Mouse (Mus musculus): ENCODE measurements around the gene Rcsd1. TPM values are rescaled to one million over a fixed set of nuclear protein-coding genes. Genes with fewer than 3 reads are reported as not detected.

Gene Rcsd1
- polyA plus RNA-seq, 1 experiment from 2014 or later: 10.3 TPM

DNA sequence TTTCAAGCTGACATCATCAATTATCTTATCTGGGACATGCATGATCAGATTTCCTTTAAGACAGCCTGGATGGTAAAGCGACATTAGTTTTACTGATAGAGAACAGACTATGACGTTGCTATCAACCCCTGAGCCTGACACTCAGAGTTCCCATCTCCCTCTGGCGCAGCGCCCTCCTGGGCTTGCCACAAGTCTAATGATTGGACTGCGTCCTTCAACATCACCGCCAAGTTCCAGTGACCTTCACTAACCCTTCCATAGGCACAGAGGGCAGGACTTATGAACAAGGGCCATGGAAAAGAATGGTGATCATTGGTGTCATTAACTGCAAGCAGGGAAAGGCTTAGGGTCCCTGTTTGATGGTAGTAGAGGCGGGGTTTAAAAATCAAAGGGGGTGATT lies 12.7 kb downstream of the Rcsd1 start:
- Histone ChIP-seq H3K4me1 (peaks cover 55% of the 10 kb centered on the region), H3K27me3 (replicated peaks; ENCODE audit: low read depth, poor library complexity, severe bottlenecking) (peaks cover 14% of the 10 kb centered on the region), H3K9me3 (no peaks in the 10 kb centered on the region), H3K4me3 (no peak overlapping the region), H3K36me3 (replicated peaks) (no peaks in the 10 kb centered on the region), H3K27ac (replicated peaks) (no peak overlapping the region)
- no peak for DNase-seq (ENCODE audit: low spot score)
- 82% methylated on average over 7 of the region's 7 CpGs for WGBS

GRCm38 (mm10) chr1:165696040-165696439 lies 13.5 kb downstream of the Rcsd1 start:
- Histone ChIP-seq H3K36me3 (replicated peaks) (no peaks in the 10 kb centered on the region), H3K27ac (replicated peaks) (no peak overlapping the region), H3K4me3 (no peak overlapping the region), H3K4me1 (peaks cover 54% of the 10 kb centered on the region), H3K9me3 (no peaks in the 10 kb centered on the region), H3K27me3 (replicated peaks; ENCODE audit: low read depth, poor library complexity, severe bottlenecking) (0 out of 2 replicates have a peak, but pooled peaks cover 7% of the 10 kb centered on the region)
- DNase-seq (ENCODE audit: low spot score): no peak
- 88% methylated on average over 5 of the region's 5 CpGs for WGBS

GRCm38 (mm10) chr1:165695392-165696014 lies 14.1 kb downstream of the Rcsd1 start:
- no peak overlapping the region for H3K4me3 ChIP-seq
- no peak for DNase-seq (ENCODE audit: low spot score)
- H3K27me3 ChIP-seq (replicated peaks; ENCODE audit: low read depth, poor library complexity, severe bottlenecking): 0 out of 2 replicates have a peak, but pooled peaks cover 7% of the 10 kb centered on the region
- peaks cover 51% of the 10 kb centered on the region for H3K4me1 ChIP-seq
- no peaks in the 10 kb centered on the region for H3K36me3 ChIP-seq (replicated peaks)
- no peak overlapping the region for H3K27ac ChIP-seq (replicated peaks)
- H3K9me3 ChIP-seq: no peaks in the 10 kb centered on the region

GRCm38 (mm10) chr1:165693856-165694255 lies 15.7 kb downstream of the Rcsd1 start:
- Histone ChIP-seq H3K4me1 (peaks cover 47% of the 10 kb centered on the region), H3K27ac (replicated peaks) (no peak overlapping the region), H3K9me3 (no peaks in the 10 kb centered on the region), H3K4me3 (no peak overlapping the region), H3K36me3 (replicated peaks) (no peaks in the 10 kb centered on the region), H3K27me3 (replicated peaks; ENCODE audit: low read depth, poor library complexity, severe bottlenecking) (0 out of 2 replicates have a peak, but pooled peaks cover 3% of the 10 kb centered on the region)
- no peak for DNase-seq (ENCODE audit: low spot score)
- 68% methylated on average over 7 of the region's 7 CpGs for WGBS

GRCm38 (mm10) chr1:165691516-165691915 lies 18.0 kb downstream of the Rcsd1 start:
- Histone ChIP-seq H3K27me3 (replicated peaks; ENCODE audit: low read depth, poor library complexity, severe bottlenecking) (no peaks in the 10 kb centered on the region), H3K9me3 (no peaks in the 10 kb centered on the region), H3K4me1 (peaks cover 51% of the 10 kb centered on the region), H3K36me3 (replicated peaks) (no peaks in the 10 kb centered on the region), H3K4me3 (no peak overlapping the region), H3K27ac (replicated peaks) (no peak overlapping the region)
- no peak for DNase-seq (ENCODE audit: low spot score)
- WGBS: 16% methylated on average over 3 of the region's 3 CpGs

GRCm38 (mm10) chr1:165689845-165690244 lies 19.7 kb downstream of the Rcsd1 start:
- no peaks in the 10 kb centered on the region for H3K9me3 ChIP-seq
- H3K4me3 ChIP-seq: no peak overlapping the region
- no peak for DNase-seq (ENCODE audit: low spot score)
- H3K4me1 ChIP-seq: peaks cover 45% of the 10 kb centered on the region
- WGBS: 84% methylated on average over 5 of the region's 5 CpGs
- H3K27ac ChIP-seq (replicated peaks): no peak overlapping the region
- H3K36me3 ChIP-seq (replicated peaks): no peaks in the 10 kb centered on the region
- no peaks in the 10 kb centered on the region for H3K27me3 ChIP-seq (replicated peaks; ENCODE audit: low read depth, poor library complexity, severe bottlenecking)

DNA sequence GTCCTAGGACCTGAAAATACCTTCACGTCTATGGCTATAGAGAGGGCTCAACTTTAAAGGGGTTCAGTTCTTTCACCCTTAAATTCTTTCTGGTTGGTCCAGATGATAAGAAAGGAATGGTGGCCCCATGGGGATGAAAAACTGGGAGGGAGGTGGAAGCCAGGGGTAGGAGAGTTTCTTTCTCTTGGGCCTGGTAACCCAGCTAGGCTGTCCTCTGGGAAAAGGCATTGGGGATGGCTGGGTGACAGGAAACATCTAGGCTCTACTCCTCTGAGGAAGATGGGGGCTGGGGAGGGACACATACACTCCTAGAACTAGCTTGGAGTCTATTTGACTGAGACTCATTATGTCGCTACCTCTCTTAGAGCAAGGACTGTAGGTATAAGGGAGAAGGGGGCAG lies 21.7 kb downstream of the Rcsd1 start:
- Histone ChIP-seq H3K9me3 (no peaks in the 10 kb centered on the region), H3K36me3 (replicated peaks) (no peaks in the 10 kb centered on the region), H3K4me1 (peaks cover 34% of the 10 kb centered on the region), H3K4me3 (no peak overlapping the region), H3K27me3 (replicated peaks; ENCODE audit: low read depth, poor library complexity, severe bottlenecking) (no peaks in the 10 kb centered on the region), H3K27ac (replicated peaks) (no peak overlapping the region)
- 94% methylated on average over 2 of the region's 2 CpGs for WGBS
- no peak for DNase-seq (ENCODE audit: low spot score)

DNA sequence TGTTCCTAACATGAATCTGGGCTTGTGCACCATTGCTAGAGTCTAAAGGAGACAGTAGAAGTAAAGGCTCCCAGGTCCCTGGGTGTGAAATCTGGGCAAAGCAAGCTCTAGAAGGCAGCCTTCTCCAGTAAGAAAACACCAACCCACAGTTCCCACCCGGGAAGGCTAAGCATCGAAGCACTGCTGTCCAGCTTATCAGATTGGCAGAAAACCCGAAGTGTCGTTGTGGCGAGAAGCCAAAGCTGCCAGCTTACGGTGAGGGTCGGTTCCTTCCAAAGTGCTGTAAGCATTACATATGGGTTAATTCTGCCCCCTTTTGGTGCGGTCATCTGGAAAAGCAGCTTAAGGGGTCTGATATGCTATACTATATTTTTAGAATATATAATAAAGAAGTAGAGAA lies 22.6 kb downstream of the Rcsd1 start:
- Histone ChIP-seq H3K36me3 (replicated peaks) (no peaks in the 10 kb centered on the region), H3K9me3 (no peaks in the 10 kb centered on the region), H3K4me3 (no peak overlapping the region), H3K4me1 (peaks cover 26% of the 10 kb centered on the region), H3K27ac (replicated peaks) (0 out of 2 replicates have a peak overlapping the region, but pooled peaks have one; percentile 2), H3K27me3 (replicated peaks; ENCODE audit: low read depth, poor library complexity, severe bottlenecking) (no peaks in the 10 kb centered on the region)
- DNase-seq (ENCODE audit: low spot score): no peak
- WGBS: 74% methylated on average over 8 of the region's 8 CpGs

GRCm38 (mm10) chr1:165686349-165686748 lies 23.2 kb downstream of the Rcsd1 start:
- H3K27ac ChIP-seq (replicated peaks): 0 out of 2 replicates have a peak overlapping the region, but pooled peaks have one; percentile 2
- no peaks in the 10 kb centered on the region for H3K9me3 ChIP-seq
- 64% methylated on average over 6 of the region's 6 CpGs for WGBS
- peaks cover 21% of the 10 kb centered on the region for H3K4me1 ChIP-seq
- no peak overlapping the region for H3K4me3 ChIP-seq
- DNase-seq (ENCODE audit: low spot score): no peak
- no peaks in the 10 kb centered on the region for H3K36me3 ChIP-seq (replicated peaks)
- H3K27me3 ChIP-seq (replicated peaks; ENCODE audit: low read depth, poor library complexity, severe bottlenecking): no peaks in the 10 kb centered on the region

DNA sequence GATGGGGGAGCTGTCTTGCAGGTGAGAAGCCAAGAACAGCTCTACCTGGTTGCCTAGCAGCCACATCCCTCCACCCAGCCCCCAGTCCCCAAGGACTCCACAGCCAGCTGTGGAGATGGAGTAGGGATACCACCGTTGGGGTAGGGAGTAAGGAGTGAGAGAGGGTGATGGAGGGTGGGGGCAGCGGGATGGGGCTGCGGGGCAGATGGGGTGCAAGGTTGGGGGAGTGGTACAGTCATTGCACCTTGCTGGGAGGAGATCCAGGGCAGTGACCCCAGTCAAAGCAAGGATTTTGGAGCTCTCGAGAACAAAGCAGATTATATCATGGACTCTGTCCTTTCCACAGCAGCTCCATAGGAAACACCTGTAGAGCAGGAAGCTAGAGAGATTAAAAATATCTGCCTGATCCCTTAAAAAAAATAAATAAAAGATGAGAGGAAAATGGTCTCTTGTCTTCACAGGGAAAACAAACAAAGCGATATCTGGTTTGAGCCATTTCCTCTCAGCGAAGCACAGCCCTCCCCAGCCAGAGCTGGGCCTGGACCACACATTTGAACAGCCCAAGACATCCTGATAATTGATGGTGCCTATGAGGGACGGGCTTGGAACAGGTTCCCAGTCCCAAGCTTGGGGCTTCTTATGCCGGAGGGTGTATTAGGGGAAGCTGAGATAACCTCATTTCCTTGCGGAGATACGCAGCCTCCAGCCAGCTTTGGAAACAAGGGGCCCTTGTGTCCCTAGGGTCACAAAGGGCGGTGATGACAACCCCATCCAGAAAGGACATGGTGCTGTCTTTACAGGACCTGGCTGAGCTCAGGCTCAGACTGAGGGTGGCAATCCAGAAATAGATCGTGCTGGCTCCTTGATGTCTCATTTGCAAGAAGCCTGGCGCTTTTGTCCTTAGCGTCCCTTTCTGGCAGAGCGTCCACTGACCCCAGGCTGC lies 25.0 kb downstream of the Rcsd1 start:
- Histone ChIP-seq H3K4me3 (no peak overlapping the region), H3K36me3 (replicated peaks) (no peaks in the 10 kb centered on the region), H3K27me3 (replicated peaks; ENCODE audit: low read depth, poor library complexity, severe bottlenecking) (no peaks in the 10 kb centered on the region), H3K9me3 (no peaks in the 10 kb centered on the region), H3K4me1 (peaks cover 20% of the 10 kb centered on the region), H3K27ac (replicated peaks) (no peak overlapping the region; the same call in 1 of the 2 replicates)
- DNase-seq (ENCODE audit: low spot score): no peak
- WGBS: 31% methylated on average over 15 of the region's 15 CpGs

GRCm38 (mm10) chr1:165682056-165682853 lies 27.3 kb downstream of the Rcsd1 start:
- H3K4me3 ChIP-seq: no peak overlapping the region
- H3K27me3 ChIP-seq (replicated peaks; ENCODE audit: low read depth, poor library complexity, severe bottlenecking): no peaks in the 10 kb centered on the region
- H3K4me1 ChIP-seq: peaks cover 22% of the 10 kb centered on the region
- WGBS: 75% methylated on average over 18 of the region's 18 CpGs
- no peak for DNase-seq (ENCODE audit: low spot score)
- no peaks in the 10 kb centered on the region for H3K36me3 ChIP-seq (replicated peaks)
- H3K27ac ChIP-seq (replicated peaks): no peak overlapping the region
- no peaks in the 10 kb centered on the region for H3K9me3 ChIP-seq

DNA sequence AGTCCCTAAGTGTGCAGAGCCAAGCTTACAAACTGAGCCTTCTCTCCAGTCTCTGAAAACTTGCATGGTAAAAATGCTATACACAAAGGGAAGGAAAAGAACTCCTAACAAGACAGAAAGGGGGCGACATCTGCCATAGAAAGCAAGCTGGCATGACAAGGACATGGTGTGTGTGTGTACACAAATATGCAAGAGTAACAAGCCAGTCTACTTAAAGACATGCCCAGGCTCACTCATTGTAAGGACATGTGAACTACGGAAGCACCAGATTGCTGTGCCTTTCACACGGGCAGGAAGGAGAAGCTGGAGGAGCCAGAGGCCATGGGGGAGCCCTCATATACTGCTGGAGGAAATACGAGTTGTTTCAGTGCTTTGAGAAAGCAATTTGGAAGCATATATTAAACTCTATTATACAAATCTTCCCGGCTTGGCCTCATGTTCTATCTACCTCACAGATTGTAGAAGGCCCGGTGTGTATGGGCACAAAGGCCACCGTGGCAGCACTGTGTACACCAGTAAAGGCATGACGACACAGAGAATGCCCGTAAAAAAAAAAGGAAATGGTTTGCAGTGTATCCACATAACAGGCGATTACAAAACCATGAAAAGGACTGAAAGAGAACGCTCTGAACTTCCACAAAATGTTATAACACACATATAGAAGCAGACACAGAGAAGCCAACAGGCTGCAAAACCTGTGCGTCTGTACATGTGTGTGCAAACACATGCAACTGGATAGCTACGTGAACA lies 28.3 kb downstream of the Rcsd1 start:
- Histone ChIP-seq H3K36me3 (replicated peaks) (no peaks in the 10 kb centered on the region), H3K9me3 (no peaks in the 10 kb centered on the region), H3K27me3 (replicated peaks; ENCODE audit: low read depth, poor library complexity, severe bottlenecking) (no peaks in the 10 kb centered on the region), H3K27ac (replicated peaks) (peak overlapping the region; percentile 49; the same call in 1 of the 2 replicates), H3K4me1 (peaks cover 20% of the 10 kb centered on the region), H3K4me3 (no peak overlapping the region)
- no peak for DNase-seq (ENCODE audit: low spot score)
- WGBS: 76% methylated on average over 13 of the region's 13 CpGs

All from embryonic facial prominence, embryonic 10.5 days (tissue).